Mouse (Mus musculus) megakaryocyte, embryonic 14.5 days (primary cell): ENCODE data around the gene Gpr21.

Source experiments
- FLI1 ChIP-seq: IDR thresholded peaks from 2 replicates; pipeline ENCODE4 v1.6.1; 2012; ENCODE audit warnings: low read length, inconsistent platforms, mixed read lengths
- GATA1 ChIP-seq: IDR thresholded peaks from 3 replicates; pipeline ENCODE4 v1.6.1; 2012; ENCODE audit warnings: mixed read lengths, low read length, inconsistent platforms, borderline replicate concordance

GRCm38 (mm10) chr2:37511134-37511901, 4.8 kb upstream of the Gpr21 start:
- TF ChIP-seq GATA1: no peak
- no peak for TF ChIP-seq FLI1
